Mouse (Mus musculus) MEL (cell line): ENCODE data around the gene Szt2. TPM values are rescaled to one million over a fixed set of nuclear protein-coding genes. Genes with fewer than 3 reads are reported as not detected.

Experiments used
- DNase-seq: peaks from one replicate; pipeline ENCODE4 v3.0.0; 2011; ENCODE audit warnings: low read depth, low spot score
- H3K27ac ChIP-seq: 2 replicates; pipeline ENCODE4 v1.5.1; 2012; ENCODE audit warnings: low read depth, mild to moderate bottlenecking, control low read depth, low read length, moderate library complexity; ENCODE audit not compliant: control insufficient read depth
- H3K27me3 ChIP-seq, 2 experiments: fragments of 150-350 bp in 1 of 2; sonication (generic) in 1 of 2; 2 replicates each; pipeline ENCODE4 v1.6.1; 2012; ENCODE audit warnings: low read length in 2 of 2, mild to moderate bottlenecking in 2 of 2, improper control_type of control experiment in 1 of 2, moderate library complexity in 1 of 2; ENCODE audit not compliant: insufficient read depth in 2 of 2, control insufficient read depth in 1 of 2
- H3K36me3 ChIP-seq, 2 experiments: 2 replicates each; pipeline ENCODE4 v1.6.1; 2012 to 2014; ENCODE audit warnings: low read length in 2 of 2, improper control_type of control experiment in 1 of 2, inconsistent platforms in 1 of 2, mild to moderate bottlenecking in 1 of 2; ENCODE audit not compliant: insufficient read depth in 2 of 2, control insufficient read depth in 1 of 2
- H3K4me1 ChIP-seq, 2 experiments: fragments of 150-350 bp in 1 of 2; sonication (generic) in 1 of 2; 2 replicates each; pipeline ENCODE4 v1.6.1; 2012; ENCODE audit warnings: low read length in 2 of 2, improper control_type of control experiment in 1 of 2, mild to moderate bottlenecking in 1 of 2; ENCODE audit not compliant: insufficient read depth in 2 of 2, control insufficient read depth in 1 of 2
- H3K4me3 ChIP-seq, 2 experiments: fragments of 150-350 bp in 1 of 2; sonication (generic) in 1 of 2; 2 replicates each; pipeline ENCODE4 v1.5.1; 2012; ENCODE audit warnings: low read depth in 2 of 2, low read length in 2 of 2, mild to moderate bottlenecking in 2 of 2, moderate library complexity in 2 of 2, control low read depth in 1 of 2, improper control_type of control experiment in 1 of 2; ENCODE audit not compliant: control insufficient read depth in 1 of 2, insufficient read depth in 1 of 2
- H3K79me2 ChIP-seq: 2 replicates; pipeline ENCODE4 v1.6.1; 2012; ENCODE audit warnings: mild to moderate bottlenecking, low read length, moderate library complexity; ENCODE audit not compliant: control insufficient read depth, poor library complexity, insufficient read depth
- H3K9ac ChIP-seq: 2 replicates; pipeline ENCODE4 v1.6.1; 2012; ENCODE audit warnings: low read depth, mild to moderate bottlenecking, control low read depth, low read length, moderate library complexity; ENCODE audit not compliant: control insufficient read depth, poor library complexity, severe bottlenecking
- H3K9me3 ChIP-seq: fragments of 150-350 bp; sonication (generic); replicated peaks from 2 replicates; pipeline ENCODE4 v1.6.1; 2012; ENCODE audit warnings: mild to moderate bottlenecking, low read length, improper control_type of control experiment, moderate library complexity; ENCODE audit not compliant: insufficient read depth
- BHLHE40 ChIP-seq: IDR thresholded peaks from 2 replicates; pipeline ENCODE4 v1.6.1; 2012; ENCODE audit warnings: low read depth, mild to moderate bottlenecking, inconsistent platforms, low read length, improper control_type of control experiment, borderline replicate concordance
- CHD1 ChIP-seq: IDR thresholded peaks from 2 replicates; pipeline ENCODE4 v1.6.1; 2012; ENCODE audit warnings: low read depth, mild to moderate bottlenecking, inconsistent platforms, low read length, improper control_type of control experiment
- CHD2 ChIP-seq: IDR thresholded peaks from 2 replicates; pipeline ENCODE4 v1.6.1; 2011; ENCODE audit warnings: low read length, improper control_type of control experiment
- CTCF ChIP-seq, 3 experiments: IDR thresholded peaks in 2 of 3; conservative IDR thresholded peaks in 1 of 3; 2 replicates each; pipeline ENCODE4 v1.5.1; 2011 to 2012; ENCODE audit warnings: low read length in 3 of 3, low read depth in 2 of 3, mild to moderate bottlenecking in 2 of 3, improper control_type of control experiment in 1 of 3, inconsistent platforms in 1 of 3, mixed read lengths in 1 of 3, moderate library complexity in 1 of 3; ENCODE audit not compliant: control insufficient read depth in 1 of 3, insufficient read depth in 1 of 3, poor library complexity in 1 of 3, severe bottlenecking in 1 of 3
- E2F4 ChIP-seq: IDR thresholded peaks from 2 replicates; pipeline ENCODE4 v1.6.1; 2011; ENCODE audit warnings: low read depth, low read length, improper control_type of control experiment, borderline replicate concordance
- EP300 ChIP-seq, 2 experiments: IDR thresholded peaks; 2 replicates each; pipeline ENCODE4 v1.6.1; 2011; ENCODE audit warnings: improper control_type of control experiment in 2 of 2, low read length in 2 of 2, low read depth in 1 of 2, mild to moderate bottlenecking in 1 of 2
- ETS1 ChIP-seq: IDR thresholded peaks from 2 replicates; pipeline ENCODE4 v1.6.1; 2012; ENCODE audit warnings: low read depth, mild to moderate bottlenecking, inconsistent platforms, low read length, improper control_type of control experiment, moderate library complexity
- GATA1 ChIP-seq: IDR thresholded peaks from 2 replicates; pipeline ENCODE4 v1.6.1; 2011; ENCODE audit warnings: low read depth, low read length, improper control_type of control experiment
- JUND ChIP-seq: IDR thresholded peaks from 2 replicates; pipeline ENCODE4 v1.6.1; 2011; ENCODE audit warnings: low read depth, mild to moderate bottlenecking, improper control_type of control experiment, low read length
- MAZ ChIP-seq: IDR thresholded peaks from 2 replicates; pipeline ENCODE4 v1.6.1; 2012; ENCODE audit warnings: low read depth, mild to moderate bottlenecking, inconsistent platforms, low read length, improper control_type of control experiment
- MYC ChIP-seq: IDR thresholded peaks from 2 replicates; pipeline ENCODE4 v1.6.1; 2011; ENCODE audit warnings: low read depth, mild to moderate bottlenecking, low read length, improper control_type of control experiment, moderate library complexity
- POLR2AphosphoS5 ChIP-seq: IDR thresholded peaks from 2 replicates; pipeline ENCODE4 v1.6.1; 2012; ENCODE audit warnings: low read depth, borderline replicate concordance, mild to moderate bottlenecking, inconsistent platforms, low read length, moderate library complexity, mixed read lengths
- RAD21 ChIP-seq: IDR thresholded peaks from 2 replicates; pipeline ENCODE4 v1.6.1; 2011; ENCODE audit warnings: mild to moderate bottlenecking, low read depth, low read length, improper control_type of control experiment
- RCOR1 ChIP-seq: IDR thresholded peaks from 2 replicates; pipeline ENCODE4 v1.6.1; 2012; ENCODE audit warnings: low read depth, mild to moderate bottlenecking, inconsistent platforms, low read length, improper control_type of control experiment
- SMC3 ChIP-seq: IDR thresholded peaks from 2 replicates; pipeline ENCODE4 v1.6.1; 2011; ENCODE audit warnings: low read depth, low read length, improper control_type of control experiment
- TBP ChIP-seq: IDR thresholded peaks from 2 replicates; pipeline ENCODE4 v1.8.0; 2011; ENCODE audit warnings: low read depth, low read length, improper control_type of control experiment
- USF1 ChIP-seq: IDR thresholded peaks from 2 replicates; pipeline ENCODE4 v1.6.1; 2014; ENCODE audit warnings: low read depth, mild to moderate bottlenecking, inconsistent platforms, low read length, improper control_type of control experiment, moderate library complexity
- ZMIZ1 ChIP-seq: IDR thresholded peaks from 2 replicates; pipeline ENCODE4 v1.6.1; 2012; ENCODE audit warnings: low read depth, mild to moderate bottlenecking, inconsistent platforms, low read length, improper control_type of control experiment, moderate library complexity
- ZNF384 ChIP-seq: IDR thresholded peaks from 2 replicates; pipeline ENCODE4 v1.6.1; 2012; ENCODE audit warnings: low read depth, mild to moderate bottlenecking, inconsistent platforms, low read length, improper control_type of control experiment
- polyA plus RNA-seq, 2 experiments: library from polyadenylated mRNA; stranded (reverse) in 1 of 2; unstranded in 1 of 2; fragments of >175 nt in 1 of 2; fragments of >200 nt in 1 of 2; gene quantifications; 2 replicates each; pipeline versions ENCODE4 v1.2.1 to v1.2.4; 2012; ENCODE audit warnings: low replicate concordance in 2 of 2, low read depth in 1 of 2; ENCODE audit not compliant: insufficient read length in 2 of 2, insufficient read depth in 1 of 2, missing spikeins in 1 of 2
- total RNA-seq: library from RNA; depleted of rRNA; stranded (reverse); fragments of 300-350 nt; gene quantifications from 2 replicates; pipeline ENCODE4 v1.2.3, GENCODE M21; 2012

The Szt2 gene
- total and polyA plus RNA-seq, 3 experiments, result 5.7 to 24.0 TPM; not detected in 1

- no peak for TF ChIP-seq RCOR1
- TF ChIP-seq JUND, result no peak
- TF ChIP-seq CHD2, result no peak
- no peak for TF ChIP-seq GATA1
- TF ChIP-seq BHLHE40, result 0 out of 2 replicates have a peak, but pooled peaks have one; percentile 37
- no peak for TF ChIP-seq E2F4
- TF ChIP-seq TBP, result no peak
- TF ChIP-seq POLR2AphosphoS5, result no peak
- TF ChIP-seq CTCF (IDR thresholded peaks at IDR 0.05 in 2 of 3, conservative IDR thresholded peaks at IDR 0.05 in 1 of 3; ENCODE audit: control insufficient read depth in 1 of 3, insufficient read depth in 1 of 3, low read depth in 2 of 3, low read length in 3 of 3, poor library complexity in 1 of 3, severe bottlenecking in 1 of 3), result no peak
- TF ChIP-seq ETS1, result peak; percentile 54
- TF ChIP-seq ZMIZ1, result peak; percentile 47
- no peak for TF ChIP-seq RAD21
Measured at GRCm38 (mm10) chr4:118359896-118360720, 49.0 kb downstream of the Szt2 start (continued).

DNA sequence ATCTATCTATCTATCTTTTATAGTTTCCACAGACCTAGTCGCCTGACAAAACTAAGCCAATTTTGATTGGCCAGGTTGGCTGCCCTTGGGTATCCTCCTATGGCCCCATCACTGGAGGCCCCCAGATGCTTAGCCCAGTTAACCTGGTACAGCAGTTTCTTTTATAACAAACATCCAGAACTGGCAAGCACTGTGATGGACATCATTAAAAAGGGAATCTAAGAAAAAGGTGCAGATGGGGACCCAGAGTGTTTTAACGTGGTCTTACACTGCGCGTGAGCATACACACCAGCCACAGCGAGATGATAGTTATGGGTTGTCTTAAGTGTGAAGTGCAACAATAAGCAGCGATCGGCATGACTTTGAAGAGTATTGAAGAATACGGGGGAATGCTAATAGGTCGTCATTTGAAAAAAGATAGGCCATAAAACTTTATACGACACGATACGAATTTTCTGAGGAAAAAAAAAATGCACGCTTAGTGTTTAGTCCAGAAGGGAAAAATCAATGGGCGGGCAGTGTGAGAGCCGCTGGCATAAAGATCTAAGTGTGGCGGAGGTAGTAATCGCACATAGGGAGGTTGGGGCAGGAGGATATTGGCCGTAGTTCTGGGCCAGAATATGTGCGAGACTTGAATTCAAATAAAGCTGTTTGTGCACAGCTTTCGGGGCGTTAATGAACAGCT lies 49.7 kb downstream of the Szt2 start:
- H3K4me1 ChIP-seq, result peaks cover 2 to 6% of the 10 kb centered on the region in 2 experiments; a peak in 1 of 4 replicates
- H3K36me3 ChIP-seq, result peaks cover 0 to 6% of the 10 kb centered on the region in 2 experiments; a peak in 1 of 4 replicates
- H3K9ac ChIP-seq, result peak overlapping the region; percentile 96
- no peaks in the 10 kb centered on the region for H3K27me3 ChIP-seq
- H3K4me3 ChIP-seq, result peak overlapping the region; percentile 75 to 82
- peak overlapping the region; percentile 74 for H3K27ac ChIP-seq
- peaks cover 1% of the 10 kb centered on the region; the same call in 1 of the 2 replicates for H3K79me2 ChIP-seq
- no peaks in the 10 kb centered on the region for H3K9me3 ChIP-seq
- TF ChIP-seq SMC3 (no peak), ETS1 (no peak), EP300 (IDR thresholded peaks at IDR 0.05; ENCODE audit: low read depth in 1 of 2, low read length in 2 of 2) (no peak), MAZ (0 out of 2 replicates have a peak, but pooled peaks have one; percentile 7), TBP (0 out of 2 replicates have a peak, but pooled peaks have one; percentile 33), MYC (0 out of 2 replicates have a peak, but pooled peaks have one; percentile 18), CTCF (IDR thresholded peaks at IDR 0.05 in 2 of 3, conservative IDR thresholded peaks at IDR 0.05 in 1 of 3; ENCODE audit: control insufficient read depth in 1 of 3, insufficient read depth in 1 of 3, low read depth in 2 of 3, low read length in 3 of 3, poor library complexity in 1 of 3, severe bottlenecking in 1 of 3) (no peak), GATA1 (no peak), USF1 (no peak), RAD21 (no peak), CHD2 (no peak), CHD1 (peak; percentile 88; the same call in 1 of the 2 replicates), ZNF384 (peak; percentile 73)
- DNase-seq, result peak; percentile 63
